Mouse (Mus musculus): Measurements from ENCODE around the gene Bms1. TPM values are rescaled to one million over a fixed set of nuclear protein-coding genes. Genes with fewer than 3 reads are reported as not detected.

Gene Bms1
- polyA plus RNA-seq, 1 experiment: 26.0 TPM

DNA sequence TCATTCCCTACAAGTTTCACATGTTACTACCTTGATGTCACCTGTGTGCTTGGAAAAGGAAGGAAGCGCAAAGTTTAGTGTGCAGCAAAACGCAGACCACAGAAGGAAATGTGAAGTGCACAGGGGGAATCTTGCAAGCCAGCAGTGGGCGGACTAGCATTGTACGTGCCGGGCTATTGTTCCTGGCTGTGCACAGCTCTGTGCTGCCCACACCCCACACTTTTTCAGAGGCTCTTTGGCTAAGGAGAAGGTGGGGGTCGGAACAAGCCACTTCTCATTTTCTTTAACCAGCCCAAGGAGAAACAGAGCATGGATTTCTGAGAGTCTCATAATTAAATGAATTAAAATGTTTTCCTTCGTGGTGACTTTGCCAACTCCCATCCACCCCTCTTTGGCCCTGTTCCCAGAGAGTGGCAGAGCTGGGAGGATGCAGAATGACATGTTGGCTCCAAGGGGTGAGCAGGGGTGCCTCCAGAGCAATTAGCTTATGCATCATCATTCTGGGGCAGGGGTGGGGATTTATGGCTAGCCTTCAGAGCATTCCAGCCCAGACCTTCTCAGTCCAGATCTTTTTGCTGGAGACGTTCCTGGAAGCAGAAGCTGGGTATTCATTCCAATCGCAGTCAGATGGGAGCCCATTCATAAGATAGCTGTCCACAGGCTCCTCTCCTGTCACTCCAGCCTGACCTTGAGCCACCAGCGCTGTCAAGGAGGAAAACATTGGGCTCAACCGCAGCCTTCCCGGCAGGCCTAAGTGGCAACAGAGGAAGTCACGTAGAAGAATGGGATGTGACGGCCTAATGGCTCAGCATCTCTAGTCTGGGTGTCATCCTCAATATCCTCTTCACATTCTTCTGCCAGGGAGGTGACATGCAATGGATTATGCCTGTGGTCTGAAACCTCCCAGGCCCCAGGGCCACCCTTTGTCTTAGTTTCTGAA is 82.5 kb downstream of the Bms1 start:
- TF ChIP-seq POLR2A (IDR thresholded peaks at IDR 0.05; ENCODE audit: borderline replicate concordance, low read depth, low read length) (no peak), CTCF (IDR thresholded peaks at IDR 0.05; ENCODE audit: low read depth, low read length) (no peak)

DNA sequence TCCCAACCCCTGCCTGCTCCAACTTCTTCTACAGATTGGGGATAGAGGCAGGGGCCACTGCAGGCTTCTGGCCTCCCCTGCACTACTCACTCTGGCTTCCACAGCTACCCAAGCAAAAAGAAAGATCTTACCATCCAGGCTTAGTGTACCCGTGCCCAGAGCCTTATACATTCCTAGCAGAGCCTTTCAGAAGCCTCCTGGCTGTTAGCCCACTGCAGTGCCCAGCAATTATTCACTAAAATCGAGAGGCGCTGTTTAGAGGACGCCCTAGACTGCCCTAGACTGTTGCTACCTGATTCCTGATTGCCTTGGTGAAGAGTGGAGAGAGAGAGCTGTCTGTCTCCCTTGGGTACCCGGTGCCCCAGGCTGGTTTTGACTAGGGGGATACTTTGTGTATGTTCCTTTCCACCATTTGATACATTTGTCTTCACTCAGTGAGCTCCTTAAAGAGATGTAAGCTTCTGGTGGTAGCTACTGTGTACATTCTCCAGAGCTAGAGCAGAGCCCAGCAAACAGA is 83.3 kb downstream of the Bms1 start:
- no peaks in the 10 kb centered on the region for H3K4me1 ChIP-seq (ENCODE audit: control insufficient read depth, insufficient read depth, low read length)
- TF ChIP-seq POLR2A (IDR thresholded peaks at IDR 0.05; ENCODE audit: borderline replicate concordance, low read depth, low read length) (no peak), CTCF (IDR thresholded peaks at IDR 0.05; ENCODE audit: low read depth, low read length) (no peak)

More for the DNA sequence above, 82.5 kb downstream of the Bms1 start:
- no peak overlapping the region for H3K4me3 ChIP-seq (ENCODE audit: insufficient read depth, low read length)
- no peaks in the 10 kb centered on the region for H3K4me1 ChIP-seq (ENCODE audit: control insufficient read depth, insufficient read depth, low read length)
- no peak overlapping the region for H3K27ac ChIP-seq (ENCODE audit: insufficient read depth, low read depth, low read length)

DNA sequence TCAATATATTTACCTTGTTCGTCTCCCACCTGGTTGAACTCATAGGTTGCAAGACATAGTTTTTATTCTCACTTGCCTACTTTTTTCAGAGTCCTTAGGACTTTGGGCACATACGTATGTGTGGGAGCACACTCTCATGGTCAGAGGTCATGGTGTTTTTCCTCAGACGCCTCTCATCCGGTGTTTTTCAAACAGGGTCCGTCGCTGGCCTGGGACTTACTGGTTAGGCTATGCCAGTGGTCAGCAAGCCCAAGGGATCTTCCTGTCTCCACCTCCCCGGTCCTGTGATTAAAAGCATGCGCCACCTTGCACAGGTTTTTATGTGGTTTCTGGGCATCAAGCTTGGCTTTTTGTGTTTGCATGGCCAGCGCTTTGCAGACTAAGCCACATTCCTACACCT is 85.4 kb downstream of the Bms1 start:
- TF ChIP-seq POLR2A (IDR thresholded peaks at IDR 0.05; ENCODE audit: borderline replicate concordance, low read depth, low read length) (no peak), CTCF (IDR thresholded peaks at IDR 0.05; ENCODE audit: low read depth, low read length) (no peak)
- no peak overlapping the region for H3K27ac ChIP-seq (ENCODE audit: insufficient read depth, low read depth, low read length)
- H3K4me3 ChIP-seq (ENCODE audit: insufficient read depth, low read length): no peak overlapping the region
- H3K4me1 ChIP-seq (ENCODE audit: control insufficient read depth, insufficient read depth, low read length): no peaks in the 10 kb centered on the region

More for the DNA sequence above, 83.3 kb downstream of the Bms1 start:
- H3K27ac ChIP-seq (ENCODE audit: insufficient read depth, low read depth, low read length): no peak overlapping the region
- no peak overlapping the region for H3K4me3 ChIP-seq (ENCODE audit: insufficient read depth, low read length)

Other genes with a start within 250 kb of the Bms1 start
- gene Ret, start 221.8 kb downstream of the Bms1 start, polyA plus RNA-seq (2012; ENCODE audit: insufficient read depth, insufficient read length, missing spikeins): not detected in 2 replicates
- 2.6 and 2.7 TPM in 2 replicates for gene Zfp248, start 36.1 kb upstream of the Bms1 start, polyA plus RNA-seq (2012; ENCODE audit: insufficient read depth, insufficient read length, missing spikeins)
- gene Zfp9, start 59.8 kb upstream of the Bms1 start, polyA plus RNA-seq (2012; ENCODE audit: insufficient read depth, insufficient read length, missing spikeins): 0.42 and 0.47 TPM in 2 replicates
- gene Ankrd26, start 142.8 kb upstream of the Bms1 start, polyA plus RNA-seq (2012; ENCODE audit: insufficient read depth, insufficient read length, missing spikeins): 5.8 and 7.2 TPM in 2 replicates

All from bone marrow macrophage, adult 2 months (primary cell).